Mouse (Mus musculus) testis, adult 2 months (tissue): Measurements from ENCODE around the gene Itih1.

Experiments used
- CTCF ChIP-seq: fragments of 200-500 bp; IDR thresholded peaks from 2 replicates; pipeline ENCODE4 v1.5.1; 2012; ENCODE audit warnings: low read depth, mild to moderate bottlenecking, inconsistent platforms, low read length, moderate library complexity; ENCODE audit not compliant: control insufficient read depth, insufficient read depth, insufficient replicate concordance
- POLR2A ChIP-seq: fragments of 200-500 bp; IDR thresholded peaks from 2 replicates; pipeline ENCODE4 v1.6.1; 2012; ENCODE audit warnings: low read depth, mild to moderate bottlenecking, inconsistent platforms, low read length, moderate library complexity; ENCODE audit not compliant: control insufficient read depth

DNA sequence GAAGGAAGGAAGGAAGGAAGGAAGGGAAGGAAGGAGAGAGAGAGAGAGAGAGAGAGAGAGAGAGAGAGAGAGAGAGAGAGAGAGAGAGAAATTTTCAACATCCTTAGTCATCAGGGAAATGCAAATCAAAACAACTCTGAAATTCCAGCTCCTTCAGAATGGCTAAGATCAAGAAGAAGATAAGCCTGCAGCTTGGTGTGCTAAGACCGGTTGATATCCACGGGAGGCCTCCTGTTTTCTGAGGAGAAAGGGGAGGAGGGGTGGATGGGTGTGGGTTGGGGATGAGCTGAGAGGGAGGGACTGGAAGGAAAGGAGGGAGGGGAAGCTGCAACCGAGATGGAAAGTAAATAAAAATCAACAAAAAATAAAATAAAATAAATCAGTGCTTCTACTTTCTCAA lies 57.8 kb downstream of the Itih1 start:
- TF ChIP-seq CTCF (no peak), POLR2A (no peak)
